Mouse (Mus musculus) left cerebral cortex, postnatal 36 days (tissue): ENCODE data around the gene Hlcs. TPM values are rescaled to one million over a fixed set of nuclear protein-coding genes. Genes with fewer than 3 reads are reported as not detected.

ENCODE experiments used
- DNase-seq, 2 experiments: peaks; one replicate each; pipeline ENCODE4 v3.0.0; 2021 to 2022; ENCODE audit warnings: low spot score in 2 of 2, mixed read lengths in 1 of 2
- intact Hi-C: fragments of 180-260 bp; cut with DNase I; formaldehyde crosslinking; loops from one replicate; pipeline ENCODE4 v1.15.1; 2025
- total RNA-seq, 2 experiments: library from RNA; stranded (reverse); gene quantifications; 2 replicates each; pipeline ENCODE4 v1.2.3; 2021

Hlcs gene
- total RNA-seq, 2 experiments from 2014 or later: 15.6 to 20.0 TPM

- intact Hi-C loops: no loop called here
- no peak for DNase-seq
These were observed 15.3 kb downstream of the Hlcs start for GRCm38 (mm10) chr16:94298081-94298480.

DNA sequence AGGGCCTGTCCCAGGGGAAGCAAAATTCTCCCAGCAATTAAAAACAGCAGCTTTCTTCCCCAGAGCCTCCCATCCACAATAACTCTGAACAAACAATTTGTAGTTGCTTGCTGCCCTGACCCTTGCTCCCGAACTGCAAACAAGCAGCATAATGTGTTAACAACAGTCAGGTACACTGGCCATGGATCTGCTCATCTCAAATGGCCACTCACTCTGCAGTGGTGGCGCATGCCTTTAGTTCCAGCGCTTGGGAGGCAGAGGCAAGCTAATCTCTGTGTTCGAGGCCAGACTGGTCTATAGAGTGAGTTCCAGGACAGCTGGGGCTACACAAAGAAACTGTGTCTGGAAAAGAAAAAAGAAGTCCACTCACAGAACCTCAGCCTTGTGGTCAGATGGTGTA, 22.2 kb downstream of the Hlcs start:
- intact Hi-C loops: no loop called here
- DNase-seq: no peak

DNA sequence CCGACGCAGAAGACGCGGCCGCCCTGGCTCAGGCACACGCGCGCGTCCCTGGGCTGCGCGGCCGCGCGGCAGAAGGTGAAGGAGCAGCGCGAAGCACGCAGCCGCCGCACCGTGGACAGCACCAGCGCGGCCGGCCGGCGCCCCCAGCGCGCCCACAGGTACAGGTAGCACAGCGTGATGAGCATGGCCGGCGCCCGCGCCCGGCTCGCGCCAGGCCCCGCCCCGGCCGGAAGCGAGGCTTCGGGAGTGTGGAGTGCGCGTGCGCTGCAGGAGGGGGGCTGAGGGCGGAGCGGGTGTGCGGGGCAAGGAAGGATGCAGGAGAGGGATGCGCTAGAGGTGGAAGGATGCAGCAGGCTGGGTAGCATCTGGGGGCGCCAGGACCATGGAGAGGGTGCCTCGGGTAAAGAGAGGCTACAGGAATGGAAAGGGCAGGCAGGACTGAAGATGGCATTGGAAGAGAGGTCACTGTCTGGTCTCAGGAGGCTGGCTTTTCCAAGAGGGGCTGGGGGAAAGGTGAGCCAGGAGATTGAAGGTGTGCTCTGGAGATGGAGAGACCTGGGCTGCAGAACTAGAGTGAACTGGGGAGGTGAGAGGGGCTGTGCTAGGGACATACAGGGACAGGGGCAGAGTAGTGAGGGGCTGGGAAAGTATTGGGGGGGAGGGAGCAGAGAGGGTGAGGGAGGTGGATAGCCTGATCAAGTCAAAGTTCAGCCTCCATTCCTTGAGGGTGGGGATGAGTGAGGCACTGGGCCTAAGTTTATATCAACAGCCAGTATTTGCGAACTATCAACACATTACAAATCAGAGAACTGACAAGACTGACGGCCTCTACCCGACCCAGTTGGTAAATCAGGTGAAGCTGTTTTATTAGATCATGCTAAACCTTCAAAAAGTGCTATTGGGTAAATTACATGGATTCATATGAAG, 23.0 kb downstream of the Hlcs start:
- intact Hi-C loops: loop anchor here (1.0 kb wide), 1 partner anchor 23 kb away; the partner anchor contains the start of gene Hlcs

DNA sequence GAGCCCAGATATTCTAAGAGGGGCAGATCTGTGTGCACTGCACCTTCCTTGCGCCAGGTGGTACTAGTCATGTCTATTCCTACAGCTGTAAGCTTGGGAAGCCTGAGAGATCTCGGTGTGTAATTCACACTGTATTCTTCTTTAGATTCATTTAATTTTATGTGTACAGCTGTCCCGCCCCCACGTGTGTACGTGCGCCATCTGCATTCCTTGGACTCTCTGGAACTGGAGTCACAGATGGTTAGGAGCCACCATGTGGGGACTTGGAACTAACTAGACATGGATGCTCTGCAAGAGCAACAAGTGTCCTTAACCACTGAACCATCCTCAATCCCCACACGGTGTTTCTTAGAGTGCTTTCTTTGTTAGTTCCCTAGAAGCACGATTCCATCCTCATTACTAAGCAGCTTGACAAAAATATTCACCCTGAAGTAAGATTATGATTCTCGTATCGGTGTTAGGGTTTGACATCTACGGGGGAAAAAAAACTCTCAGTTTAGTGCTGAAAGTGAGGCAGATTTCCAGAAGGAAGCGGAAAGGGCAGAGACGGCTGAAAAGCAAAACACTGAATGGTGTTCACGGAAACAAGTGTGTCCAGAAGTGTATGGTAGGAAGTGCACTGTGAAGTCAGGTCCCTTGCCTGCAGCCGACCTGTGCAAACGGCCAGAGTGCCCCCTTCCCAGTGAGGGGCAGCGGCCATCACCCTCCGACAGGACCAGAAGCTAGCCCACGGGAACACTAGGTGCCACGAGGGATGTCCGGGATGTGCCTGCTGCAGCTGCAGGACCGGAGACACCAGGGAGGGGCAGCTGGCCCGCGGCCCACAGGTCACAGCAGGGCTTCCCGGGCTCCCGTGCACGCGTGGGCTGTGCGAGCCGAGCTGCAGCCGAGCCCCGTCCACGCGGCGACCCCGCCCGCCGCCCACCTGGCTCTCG, 24.0 kb downstream of the Hlcs start:
- intact Hi-C loops: loop anchor here (1.0 kb wide), 1 partner anchor 24 kb away; the partner anchor contains the start of gene Hlcs
- DNase-seq: peak; percentile 84

More for the DNA sequence above, 23.0 kb downstream of the Hlcs start:
- peak; percentile 69 to 77 for DNase-seq

- no peak for DNase-seq
- intact Hi-C loops: no loop called here
These were observed 25.5 kb downstream of the Hlcs start for GRCm38 (mm10) chr16:94287826-94288225.

- intact Hi-C loops: no loop called here
- DNase-seq: no peak
These were observed 29.4 kb downstream of the Hlcs start for GRCm38 (mm10) chr16:94283972-94284371.

DNA sequence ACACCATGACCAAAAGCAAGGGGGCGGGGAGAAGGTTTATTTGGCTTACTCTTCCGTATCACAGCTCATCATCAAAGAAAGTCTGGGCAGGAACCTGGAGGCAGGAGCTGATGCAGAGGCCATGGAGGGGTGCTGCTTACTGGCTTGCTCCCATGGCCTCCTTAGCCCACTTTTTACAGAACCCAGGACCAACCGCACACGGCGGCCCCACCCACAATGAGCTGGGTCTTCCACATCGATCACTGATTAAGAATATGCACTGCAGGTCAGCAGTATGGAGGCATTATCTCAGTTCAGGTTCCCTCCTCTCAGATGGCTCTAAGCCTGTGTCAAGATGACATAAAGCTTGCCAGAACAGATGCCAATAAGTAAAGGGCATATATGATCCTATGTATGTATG, 42.5 kb downstream of the Hlcs start:
- intact Hi-C loops: no loop called here
- DNase-seq: no peak

DNA sequence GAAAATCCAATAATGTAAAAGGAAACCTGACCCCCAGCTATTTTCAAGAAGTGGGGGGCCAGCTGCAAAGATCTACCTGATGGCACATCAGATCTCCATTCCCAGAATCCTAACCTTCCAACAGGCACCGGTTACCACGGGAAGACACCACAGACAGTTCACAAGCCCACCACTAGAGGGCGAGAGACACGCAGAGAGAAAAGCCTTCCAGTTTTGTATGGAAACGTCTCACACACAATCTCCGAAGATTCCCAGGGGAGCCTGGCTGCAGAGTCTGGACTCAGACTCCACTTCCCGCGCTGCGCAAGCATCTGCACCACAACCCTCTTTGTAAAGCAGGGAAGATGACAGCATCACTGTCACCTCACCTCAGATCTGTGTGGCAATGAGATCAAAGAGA, 43.7 kb downstream of the Hlcs start:
- intact Hi-C loops: loop anchor here (1.0 kb wide), 1 partner anchor 44 kb away; the partner anchor contains the start of gene Hlcs
- DNase-seq: peak; percentile 80 to 86

DNA sequence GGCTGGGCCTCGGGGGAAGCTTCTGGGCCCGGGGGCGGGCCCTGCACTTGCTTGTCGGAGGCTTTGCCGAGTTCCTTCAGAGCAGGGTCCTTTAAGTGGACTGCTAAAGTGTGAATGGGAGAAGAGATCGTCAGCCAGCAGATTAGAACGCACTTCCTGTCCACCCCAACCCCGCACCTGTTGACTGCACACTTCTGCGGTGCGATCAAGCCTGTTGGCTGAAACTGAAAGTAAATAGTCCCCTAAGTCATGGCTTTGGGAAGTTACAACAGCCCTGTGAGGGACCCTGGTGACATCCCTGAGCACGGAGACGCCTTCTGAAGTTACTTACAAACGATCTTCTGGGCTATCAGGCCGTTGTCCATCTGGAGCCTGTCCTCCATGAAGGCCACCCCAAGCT, 45.2 kb downstream of the Hlcs start:
- no peak for DNase-seq
- intact Hi-C loops: no loop called here

- intact Hi-C loops: no loop called here
These were observed 48.8 kb downstream of the Hlcs start for GRCm38 (mm10) chr16:94264611-94265010.

DNA sequence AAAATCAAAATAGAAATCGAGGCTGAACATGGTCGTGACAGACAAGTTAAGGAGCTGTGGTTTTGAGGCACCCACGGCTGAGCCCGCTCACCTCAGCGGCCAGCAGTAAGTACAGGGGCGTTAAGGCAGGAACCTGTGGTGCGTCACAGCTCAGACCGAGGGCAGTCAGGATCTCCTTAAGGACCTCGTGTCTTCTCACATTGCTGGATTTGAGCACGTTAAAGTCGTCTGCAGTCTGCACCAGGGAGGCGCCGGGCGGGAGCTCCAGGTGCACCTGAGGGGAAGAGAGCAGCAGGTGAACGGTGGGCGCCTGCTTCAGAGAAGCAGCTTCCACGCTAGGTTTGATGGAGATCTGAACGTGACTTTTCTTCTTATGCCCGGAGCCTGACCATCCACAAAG, 50.9 kb downstream of the Hlcs start:
- intact Hi-C loops: no loop called here
- DNase-seq: no peak

More at GRCm38 (mm10) chr16:94264611-94265010, 48.8 kb downstream of the Hlcs start:
- DNase-seq: no peak

GRCm38 (mm10) chr16:94260938-94261630, 52.3 kb downstream of the Hlcs start:
- intact Hi-C loops: no loop called here
- no peak for DNase-seq

GRCm38 (mm10) chr16:94258366-94259310, 54.7 kb downstream of the Hlcs start:
- intact Hi-C loops: loop anchor here (1.0 to 10.0 kb wide), 3 partner anchors 134 to 320 kb away; no protein-coding TSS in a partner anchor
- peak; percentile 57 to 68 for DNase-seq

- DNase-seq: no peak
- intact Hi-C loops: loop anchor here (10.0 kb wide), 1 partner anchor 131 kb away; no protein-coding TSS in a partner anchor
These were observed 57.8 kb downstream of the Hlcs start for GRCm38 (mm10) chr16:94255592-94255991.

DNA sequence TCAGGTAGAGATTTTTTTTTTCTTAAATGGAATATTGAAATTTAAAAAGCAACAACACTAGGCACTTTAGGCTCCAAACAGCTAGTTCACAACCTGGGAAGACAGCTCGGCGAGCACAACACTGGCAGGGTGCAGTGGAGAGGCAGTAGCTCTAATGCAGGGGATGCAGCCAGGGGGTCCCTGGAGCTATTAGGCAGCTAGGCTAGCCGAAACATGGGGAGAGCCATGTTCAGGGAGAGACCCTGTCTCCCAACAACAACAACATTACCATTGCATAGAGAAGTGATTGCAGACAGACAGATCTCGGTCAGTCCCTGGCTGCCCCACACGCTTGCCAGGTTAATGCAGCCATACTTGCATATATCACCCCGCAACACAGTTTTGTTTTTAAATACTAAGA, 58.3 kb downstream of the Hlcs start:
- DNase-seq: no peak
- intact Hi-C loops: loop anchor here (10.0 kb wide), 1 partner anchor 130 kb away; no protein-coding TSS in a partner anchor

DNA sequence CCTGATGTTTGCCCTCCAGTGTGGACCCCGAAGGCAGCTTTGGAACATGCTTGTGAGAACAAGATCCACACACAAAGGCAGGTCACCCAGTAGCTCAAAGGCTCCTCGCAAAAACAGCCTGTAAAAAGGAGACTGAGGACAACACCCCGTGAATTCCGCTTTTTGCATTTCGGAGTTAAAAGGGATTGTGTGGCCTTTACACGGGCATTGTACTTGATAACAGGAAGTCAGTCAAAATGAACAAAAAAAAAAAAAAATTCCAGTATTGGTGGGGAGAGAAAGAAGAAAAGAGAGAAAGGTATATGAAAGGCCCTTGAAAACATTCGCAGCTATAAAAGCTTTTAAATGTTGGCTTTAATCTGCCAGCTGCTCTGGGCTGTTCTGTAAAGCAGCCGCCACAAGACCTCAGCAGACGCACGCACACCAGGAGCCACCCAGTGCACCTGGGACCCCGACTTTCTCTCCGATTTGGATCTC, 58.9 kb downstream of the Hlcs start:
- intact Hi-C loops: loop anchor here (5.0 to 10.0 kb wide), 2 partner anchors 42 to 130 kb away; no protein-coding TSS in a partner anchor
- no peak for DNase-seq

GRCm38 (mm10) chr16:94253671-94254414, 59.5 kb downstream of the Hlcs start:
- no peak for DNase-seq
- intact Hi-C loops: loop anchor here (5.0 to 10.0 kb wide), 2 partner anchors 42 to 129 kb away; no protein-coding TSS in a partner anchor
